Mouse (Mus musculus): Measurements from ENCODE around the gene Lrfn3. TPM values are rescaled to one million over a fixed set of nuclear protein-coding genes. Genes with fewer than 3 reads are reported as not detected.

The Lrfn3 gene
- polyA plus RNA-seq, 1 experiment: not detected

DNA sequence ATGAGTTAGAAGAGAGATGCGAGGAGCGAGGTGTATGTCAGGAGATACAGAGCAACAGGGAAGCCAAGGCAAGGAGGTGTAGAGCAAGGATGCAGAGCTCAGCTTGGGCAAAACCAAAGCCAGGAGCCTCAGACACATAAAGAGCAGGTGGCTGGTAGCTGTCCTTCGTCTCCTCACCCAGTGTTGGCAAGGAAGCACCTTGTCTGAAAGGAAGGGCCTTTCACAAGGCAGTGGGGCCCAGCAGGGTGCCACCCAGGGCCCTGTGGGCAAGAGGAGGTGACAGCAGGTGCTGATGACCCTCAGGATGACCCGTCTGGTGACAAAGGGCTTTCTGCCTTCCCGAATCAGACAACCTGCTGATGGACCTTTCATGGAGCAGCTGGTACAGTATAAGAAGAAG, 28.0 kb downstream of the Lrfn3 start:
- WGBS: 75% methylated on average over 5 of the region's 5 CpGs

DNA sequence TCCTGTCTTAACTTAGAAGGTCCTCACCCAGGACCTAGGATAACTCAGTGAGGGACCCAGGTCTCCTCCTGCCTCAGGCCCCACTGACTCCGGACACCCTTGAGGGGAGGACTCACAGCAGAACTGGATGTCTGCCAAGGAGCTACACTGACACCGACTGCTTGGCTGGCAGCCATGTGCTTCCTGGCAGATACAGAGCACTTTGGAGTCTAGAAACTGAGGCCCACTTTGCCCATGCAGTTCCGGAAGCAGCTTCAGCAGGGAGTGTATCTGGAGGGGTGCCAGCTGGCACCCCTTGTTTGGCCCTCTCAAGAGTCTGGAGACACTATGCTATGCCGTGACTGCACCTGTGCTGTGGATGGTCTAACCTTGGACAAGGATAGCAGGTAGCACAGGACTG, 29.1 kb downstream of the Lrfn3 start:
- Histone ChIP-seq H3K4me1 (ENCODE audit: control insufficient read depth, insufficient read depth, low read length) (peaks cover 24% of the 10 kb centered on the region), H3K4me3 (ENCODE audit: insufficient read depth, low read depth, low read length) (no peak overlapping the region), H3K27ac (ENCODE audit: insufficient read depth, low read depth, low read length) (peak overlapping the region; percentile 20; the same call in 1 of the 2 replicates)
- WGBS: 5% methylated on average over 4 of the region's 4 CpGs
- TF ChIP-seq CTCF (IDR thresholded peaks at IDR 0.05; ENCODE audit: insufficient read depth, low read depth, low read length): no peak
- no peak for TF ChIP-seq POLR2A (IDR thresholded peaks at IDR 0.05; ENCODE audit: insufficient read depth, low read depth, low read length)

More for the DNA sequence above, 28.0 kb downstream of the Lrfn3 start:
- no peak for TF ChIP-seq POLR2A (IDR thresholded peaks at IDR 0.05; ENCODE audit: insufficient read depth, low read depth, low read length)
- no peak for TF ChIP-seq CTCF (IDR thresholded peaks at IDR 0.05; ENCODE audit: insufficient read depth, low read depth, low read length)
- Histone ChIP-seq H3K4me1 (ENCODE audit: control insufficient read depth, insufficient read depth, low read length) (peaks cover 28% of the 10 kb centered on the region), H3K4me3 (ENCODE audit: insufficient read depth, low read depth, low read length) (no peak overlapping the region), H3K27ac (ENCODE audit: insufficient read depth, low read depth, low read length) (no peak overlapping the region)

DNA sequence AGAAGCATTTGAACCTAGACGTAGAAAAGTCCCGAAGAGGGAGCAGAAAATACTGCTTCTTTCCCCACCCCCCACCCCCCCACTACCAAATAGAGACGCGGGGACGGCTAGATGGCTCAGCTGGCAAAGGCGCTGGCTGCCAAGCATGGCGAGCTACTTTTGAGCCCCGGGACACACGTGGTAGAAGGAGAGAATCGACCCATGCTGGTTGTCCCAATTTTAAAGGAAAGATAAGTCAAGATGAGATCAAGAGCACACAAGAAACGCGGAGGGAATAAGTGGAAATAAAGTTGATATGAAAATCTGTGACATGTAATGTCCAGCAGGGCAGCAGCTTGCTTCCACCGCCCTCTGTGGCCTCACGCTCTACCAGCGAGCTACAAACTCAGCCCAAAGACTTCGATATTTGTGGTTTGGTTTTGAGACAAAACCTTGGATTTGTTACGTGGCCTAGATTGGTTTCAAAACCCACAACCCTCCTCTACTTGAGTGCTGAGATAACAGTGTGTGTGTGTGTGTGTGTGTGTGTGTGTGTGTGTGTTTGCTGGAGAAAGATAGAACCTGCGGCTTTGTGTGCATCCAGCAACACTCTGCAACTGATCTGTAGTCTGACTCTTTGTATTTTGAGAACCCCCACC, 29.8 kb downstream of the Lrfn3 start:
- 44% methylated on average over 18 of the region's 18 CpGs for WGBS
- Histone ChIP-seq H3K4me3 (ENCODE audit: insufficient read depth, low read depth, low read length) (peak overlapping the region; percentile 40), H3K27ac (ENCODE audit: insufficient read depth, low read depth, low read length) (peak overlapping the region; percentile 93), H3K4me1 (ENCODE audit: control insufficient read depth, insufficient read depth, low read length) (peaks cover 24% of the 10 kb centered on the region)
- TF ChIP-seq POLR2A (IDR thresholded peaks at IDR 0.05; ENCODE audit: insufficient read depth, low read depth, low read length) (no peak), CTCF (IDR thresholded peaks at IDR 0.05; ENCODE audit: insufficient read depth, low read depth, low read length) (no peak)

- Histone ChIP-seq H3K27ac (ENCODE audit: insufficient read depth, low read depth, low read length) (peak overlapping the region; percentile 93), H3K4me1 (ENCODE audit: control insufficient read depth, insufficient read depth, low read length) (peaks cover 28% of the 10 kb centered on the region), H3K4me3 (ENCODE audit: insufficient read depth, low read depth, low read length) (peak overlapping the region; percentile 40)
- 2% methylated on average over 13 of the region's 13 CpGs for WGBS
- TF ChIP-seq POLR2A (IDR thresholded peaks at IDR 0.05; ENCODE audit: insufficient read depth, low read depth, low read length): no peak
- peak; percentile 47 for TF ChIP-seq CTCF (IDR thresholded peaks at IDR 0.05; ENCODE audit: insufficient read depth, low read depth, low read length)
These were observed 30.7 kb downstream of the Lrfn3 start for GRCm38 (mm10) chr7:30331887-30332286.

DNA sequence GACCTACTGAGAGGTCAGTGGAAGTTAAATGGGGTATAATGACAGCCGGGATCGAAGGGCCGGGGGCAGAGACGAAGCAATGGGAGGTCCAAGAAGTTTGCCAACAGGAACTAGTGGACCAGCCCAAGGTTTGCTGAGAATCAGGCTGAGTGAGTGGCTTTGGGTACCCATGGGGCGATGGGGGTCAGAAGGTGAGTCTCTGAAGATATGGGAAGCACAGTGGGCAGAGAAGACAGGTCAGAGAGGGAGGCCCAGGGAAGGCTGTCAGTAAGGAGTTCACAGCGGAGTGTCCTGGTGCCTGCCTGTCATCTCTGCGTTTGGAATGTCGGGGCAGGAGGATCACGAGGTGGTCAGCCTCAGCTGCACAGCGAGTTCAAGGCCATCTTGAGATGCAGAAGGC, 34.2 kb downstream of the Lrfn3 start:
- no peak for TF ChIP-seq POLR2A (IDR thresholded peaks at IDR 0.05; ENCODE audit: insufficient read depth, low read depth, low read length)
- no peak for TF ChIP-seq CTCF (IDR thresholded peaks at IDR 0.05; ENCODE audit: insufficient read depth, low read depth, low read length)
- H3K4me3 ChIP-seq (ENCODE audit: insufficient read depth, low read depth, low read length): no peak overlapping the region
- peaks cover 14% of the 10 kb centered on the region for H3K4me1 ChIP-seq (ENCODE audit: control insufficient read depth, insufficient read depth, low read length)
- 58% methylated on average over 10 of the region's 10 CpGs for WGBS
- no peak overlapping the region for H3K27ac ChIP-seq (ENCODE audit: insufficient read depth, low read depth, low read length)

- 56% methylated on average over 15 of the region's 15 CpGs for WGBS
- no peak overlapping the region for H3K4me3 ChIP-seq (ENCODE audit: insufficient read depth, low read depth, low read length)
- TF ChIP-seq POLR2A (IDR thresholded peaks at IDR 0.05; ENCODE audit: insufficient read depth, low read depth, low read length) (no peak), CTCF (IDR thresholded peaks at IDR 0.05; ENCODE audit: insufficient read depth, low read depth, low read length) (no peak)
- no peak overlapping the region for H3K27ac ChIP-seq (ENCODE audit: insufficient read depth, low read depth, low read length)
- H3K4me1 ChIP-seq (ENCODE audit: control insufficient read depth, insufficient read depth, low read length): peaks cover 5% of the 10 kb centered on the region
These were observed 35.4 kb downstream of the Lrfn3 start for GRCm38 (mm10) chr7:30327140-30327539.

GRCm38 (mm10) chr7:30326427-30326826, 36.1 kb downstream of the Lrfn3 start:
- TF ChIP-seq POLR2A (IDR thresholded peaks at IDR 0.05; ENCODE audit: insufficient read depth, low read depth, low read length): no peak
- no peak for TF ChIP-seq CTCF (IDR thresholded peaks at IDR 0.05; ENCODE audit: insufficient read depth, low read depth, low read length)

GRCm38 (mm10) chr7:30325364-30325763, 37.2 kb downstream of the Lrfn3 start:
- no peak overlapping the region for H3K4me3 ChIP-seq (ENCODE audit: insufficient read depth, low read depth, low read length)
- 31% methylated on average over 2 of the region's 2 CpGs for WGBS
- H3K4me1 ChIP-seq (ENCODE audit: control insufficient read depth, insufficient read depth, low read length): peaks cover 8% of the 10 kb centered on the region
- no peak overlapping the region for H3K27ac ChIP-seq (ENCODE audit: insufficient read depth, low read depth, low read length)
- TF ChIP-seq POLR2A (IDR thresholded peaks at IDR 0.05; ENCODE audit: insufficient read depth, low read depth, low read length) (no peak), CTCF (IDR thresholded peaks at IDR 0.05; ENCODE audit: insufficient read depth, low read depth, low read length) (no peak)

More at GRCm38 (mm10) chr7:30326427-30326826, 36.1 kb downstream of the Lrfn3 start:
- Histone ChIP-seq H3K27ac (ENCODE audit: insufficient read depth, low read depth, low read length) (no peak overlapping the region), H3K4me1 (ENCODE audit: control insufficient read depth, insufficient read depth, low read length) (peaks cover 8% of the 10 kb centered on the region), H3K4me3 (ENCODE audit: insufficient read depth, low read depth, low read length) (no peak overlapping the region)

DNA sequence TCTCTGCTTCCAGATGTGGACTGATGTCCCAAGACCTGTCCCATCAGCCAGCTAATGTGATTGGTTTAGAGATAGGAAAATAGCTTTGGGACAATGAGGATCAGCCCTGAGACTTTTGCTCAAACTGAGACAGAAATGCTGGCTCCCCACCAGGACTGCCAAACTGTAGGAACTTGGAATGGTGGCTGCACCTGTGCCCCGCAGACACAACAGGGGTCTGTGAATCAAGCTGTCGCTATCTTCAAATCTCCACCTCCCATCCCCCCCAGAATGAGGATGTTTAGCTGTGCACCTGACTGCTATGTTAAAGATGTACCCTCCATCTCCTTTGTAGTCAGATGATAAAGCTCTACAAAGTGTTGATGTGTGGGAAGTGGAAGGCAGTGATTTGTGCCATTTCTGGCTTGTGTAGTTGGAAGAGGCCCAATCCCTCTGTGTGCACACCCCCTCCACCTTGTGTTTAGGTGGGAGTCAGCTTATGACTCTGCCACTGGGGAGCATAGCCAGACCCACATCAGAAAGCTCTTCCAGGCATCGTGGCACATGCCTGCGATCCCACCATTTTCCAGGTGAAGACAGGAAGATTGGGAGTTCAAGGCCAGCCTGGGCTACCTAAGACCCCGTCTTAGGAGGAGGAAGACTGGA, 38.1 kb downstream of the Lrfn3 start:
- no peak overlapping the region for H3K27ac ChIP-seq (ENCODE audit: insufficient read depth, low read depth, low read length)

More for the DNA sequence above, 38.1 kb downstream of the Lrfn3 start:
- TF ChIP-seq POLR2A (IDR thresholded peaks at IDR 0.05; ENCODE audit: insufficient read depth, low read depth, low read length) (no peak), CTCF (IDR thresholded peaks at IDR 0.05; ENCODE audit: insufficient read depth, low read depth, low read length) (no peak)
- WGBS: 77% methylated on average over 5 of the region's 5 CpGs
- Histone ChIP-seq H3K4me3 (ENCODE audit: insufficient read depth, low read depth, low read length) (no peak overlapping the region), H3K4me1 (ENCODE audit: control insufficient read depth, insufficient read depth, low read length) (peaks cover 8% of the 10 kb centered on the region)
